Mouse (Mus musculus) kidney, adult 2 months (tissue): ENCODE data around the gene Fam3a.

ENCODE experiments used
- CTCF ChIP-seq: fragments of 200-500 bp; conservative IDR thresholded peaks from 2 replicates; pipeline ENCODE4 v1.5.1; 2011; ENCODE audit warnings: low read depth, mild to moderate bottlenecking, control low read depth, low read length, moderate library complexity, mixed read lengths; ENCODE audit not compliant: insufficient read depth, insufficient read length
- POLR2A ChIP-seq: fragments of 200-500 bp; IDR thresholded peaks from one replicate; pipeline ENCODE4 v1.6.1; 2011; ENCODE audit warnings: low read depth, low read length, control low read depth

DNA sequence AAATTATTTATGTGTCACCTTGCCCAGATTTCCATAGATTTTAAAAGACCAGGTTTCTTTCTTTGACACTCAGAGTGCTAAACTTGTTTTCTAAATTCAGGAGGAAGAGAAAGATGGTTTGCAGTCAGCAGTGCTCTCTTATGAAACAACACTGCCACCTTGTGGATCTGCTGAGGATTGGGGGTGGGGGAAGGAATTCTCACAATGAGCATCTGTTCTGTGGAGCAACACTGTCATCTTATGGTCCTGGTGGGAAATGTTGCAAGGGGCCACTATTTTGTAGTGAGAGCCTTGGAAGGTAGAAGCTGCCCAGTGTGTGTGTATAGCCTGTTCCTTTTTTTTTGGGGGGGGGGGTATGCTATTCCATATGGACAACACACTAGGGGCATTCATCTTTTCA, 20.3 kb upstream of the Fam3a start:
- TF ChIP-seq CTCF: peak; percentile 89
- no peak for TF ChIP-seq POLR2A
